Mouse (Mus musculus): ENCODE measurements at regions not wholly inside any gene's neighbourhood (a gene's known extent, or its start where the extent isn't known, plus 50 kb on each side); places are given as distances from the start of the nearest gene placed in this dataset.
"Not testable (repeated sequence)": the region's sequence is repeated elsewhere in the genome, so short reads cannot be mapped to it uniquely, and the experiment has no call there.

DNA sequence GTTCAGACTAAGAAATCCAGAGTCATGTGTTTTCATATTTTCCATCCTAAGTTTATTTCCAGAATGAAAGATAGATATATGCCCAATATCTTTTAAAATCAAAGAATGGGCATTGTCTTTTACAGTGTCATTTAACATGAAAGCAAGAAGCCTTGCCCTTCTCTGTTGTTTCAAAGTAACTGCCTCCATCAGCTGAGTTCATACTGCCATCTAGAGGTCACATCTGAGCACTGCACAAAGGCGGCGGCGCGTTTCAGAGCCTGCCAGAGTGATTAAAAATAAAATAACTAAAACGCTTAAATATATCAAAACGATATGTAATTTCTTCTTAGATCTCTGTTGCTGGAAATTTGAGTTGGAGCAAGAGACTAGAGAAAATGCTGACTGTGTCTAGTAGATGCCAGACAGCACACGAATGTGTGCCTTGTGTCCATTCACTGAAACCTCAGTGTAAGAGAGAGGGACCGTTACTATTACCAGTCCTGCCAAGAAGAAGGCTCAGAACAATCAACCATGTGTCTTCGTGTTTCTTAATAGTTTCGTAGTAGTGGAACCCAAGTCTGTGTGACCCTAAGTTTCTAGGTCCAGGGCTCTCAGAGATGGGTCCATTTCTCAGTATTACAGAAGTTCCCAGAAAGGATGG, 123.0 kb upstream of the Daam1 start:
- peak; percentile 77 for DNase-seq (ENCODE audit: low read depth, low spot score)

DNA sequence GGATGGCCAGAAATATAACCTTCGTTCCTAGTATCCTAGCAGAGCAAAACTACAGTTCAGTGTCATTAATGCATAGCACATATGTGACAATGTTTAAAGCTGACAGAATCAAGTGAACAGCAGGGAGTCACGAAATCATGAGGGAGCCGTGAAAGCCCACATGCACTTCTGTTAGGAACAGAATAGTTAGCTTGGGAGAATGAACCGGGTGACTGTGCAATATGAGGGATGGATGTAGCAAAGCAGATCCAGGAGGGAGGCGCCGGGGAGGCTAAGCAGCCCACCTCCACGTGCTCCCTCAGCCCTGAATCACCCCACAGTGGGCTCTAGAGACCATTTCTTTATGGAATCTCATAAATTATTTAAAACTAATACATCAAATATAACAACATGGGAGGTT, 116.3 kb upstream of the Daam1 start:
- DNase-seq (ENCODE audit: low read depth, low spot score) = no peak

DNA sequence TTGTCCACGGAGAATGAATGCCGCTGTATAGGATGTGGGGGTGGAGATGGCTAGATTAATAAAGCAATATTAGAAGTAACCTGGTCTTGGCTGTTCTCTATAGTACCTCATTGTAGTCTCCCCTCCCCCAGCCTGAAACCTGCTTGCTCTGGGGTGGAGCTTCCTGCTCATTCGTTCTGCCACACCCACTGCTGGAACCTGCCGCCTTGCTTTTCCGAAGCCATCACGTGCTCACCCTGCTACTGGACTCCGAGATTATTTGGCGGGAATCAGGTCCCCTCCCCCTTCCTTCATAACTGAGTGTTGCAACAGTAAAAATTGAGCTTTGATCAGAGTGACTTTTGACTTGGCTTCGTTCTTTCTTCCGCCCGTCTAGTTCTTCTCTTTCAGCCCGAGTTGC, 112.5 kb upstream of the Daam1 start:
- not testable (repeated sequence) for DNase-seq (ENCODE audit: low read depth, low spot score)

GRCm38 (mm10) chr12:71718911-71719310, 112.0 kb upstream of the Daam1 start:
- DNase-seq (ENCODE audit: low read depth, low spot score) = no peak

- no peak for DNase-seq (ENCODE audit: low read depth, low spot score)
These were observed 105.7 kb upstream of the Daam1 start for GRCm38 (mm10) chr12:71725140-71725539.

GRCm38 (mm10) chr12:71725713-71726336, 105.1 kb upstream of the Daam1 start:
- DNase-seq (ENCODE audit: low read depth, low spot score) = no peak

DNA sequence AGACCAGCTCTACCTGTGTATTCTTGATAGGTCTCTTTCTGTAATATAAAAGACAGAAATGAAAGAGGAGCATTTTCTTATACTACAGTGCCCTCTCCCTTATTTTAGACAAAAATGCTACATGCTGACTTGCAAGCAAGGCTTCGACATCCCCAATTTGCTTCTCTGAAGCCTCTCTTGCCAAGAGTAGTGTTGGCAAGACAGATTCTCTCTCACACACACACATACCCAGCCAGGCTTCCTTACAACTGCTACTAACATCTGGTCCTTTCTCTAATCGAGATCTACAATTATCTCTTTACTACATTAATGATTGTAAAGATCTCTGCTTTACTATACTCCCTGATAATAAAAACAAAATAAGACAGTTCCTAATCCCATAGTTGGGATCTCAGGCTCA, 87.5 kb upstream of the Daam1 start:
- no peak for DNase-seq (ENCODE audit: low read depth, low spot score)

DNA sequence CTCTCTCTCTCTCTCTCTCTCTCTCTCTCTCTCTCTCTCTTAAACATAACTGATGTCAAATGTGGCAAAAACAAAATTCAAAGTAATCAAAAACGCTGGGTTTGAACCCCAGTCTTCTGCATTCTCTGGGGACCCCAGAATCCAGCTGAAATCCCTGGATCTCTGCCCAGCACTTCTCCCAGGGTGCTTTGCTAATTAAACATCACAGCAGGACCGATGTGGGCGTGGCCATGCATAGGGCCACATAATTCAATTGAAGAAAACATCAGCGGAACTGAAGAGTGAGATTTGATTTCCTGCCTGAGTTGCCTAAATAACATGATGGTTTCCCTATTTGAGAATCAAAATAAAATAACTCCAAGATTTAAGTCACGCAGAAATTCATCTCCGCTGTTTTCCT, 84.9 kb upstream of the Daam1 start:
- no peak for DNase-seq (ENCODE audit: low read depth, low spot score)

DNA sequence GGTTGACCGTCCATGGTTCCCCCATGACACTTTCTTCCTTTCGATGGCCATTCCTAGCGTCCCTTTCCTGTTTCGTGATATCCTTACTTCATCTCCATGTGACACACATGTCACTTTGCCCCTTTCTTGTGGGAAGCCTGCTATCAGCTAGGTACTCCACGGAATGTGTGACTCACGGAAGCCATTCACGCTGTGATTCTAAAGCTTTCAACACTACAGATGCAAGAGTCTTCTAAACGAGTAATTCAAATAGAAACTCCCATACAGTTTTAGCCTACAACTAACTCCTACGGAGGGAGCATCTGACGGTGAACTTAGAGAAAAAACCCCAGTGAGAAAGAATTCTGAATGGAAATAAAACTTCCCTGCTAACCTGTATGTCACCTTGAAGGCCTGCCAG, 83.5 kb upstream of the Daam1 start:
- peak; percentile 37 for DNase-seq (ENCODE audit: low read depth, low spot score)

GRCm38 (mm10) chr12:71747831-71748368, 83.0 kb upstream of the Daam1 start:
- DNase-seq (ENCODE audit: low read depth, low spot score) = peak; percentile 86

DNA sequence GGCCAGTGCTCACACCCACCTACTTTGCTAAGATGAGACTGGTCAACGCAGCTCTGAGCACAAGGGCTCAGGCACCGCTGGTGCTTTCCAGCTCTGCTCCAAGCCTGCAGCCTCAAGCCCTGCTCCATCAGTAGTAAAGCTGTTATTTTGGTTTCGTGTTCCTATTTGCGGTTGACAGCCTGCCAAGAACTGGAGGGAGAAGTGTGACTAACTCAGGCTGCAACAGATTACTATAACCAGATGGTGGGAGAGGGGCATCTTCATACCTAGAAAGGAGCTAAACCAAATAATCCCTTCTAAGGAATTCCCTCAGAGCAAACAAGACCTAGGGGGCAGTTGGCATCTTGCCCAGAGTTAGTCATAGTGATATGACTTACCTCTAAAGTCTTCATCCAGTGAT, 82.1 kb upstream of the Daam1 start:
- peak; percentile 98 for DNase-seq (ENCODE audit: low read depth, low spot score)

DNA sequence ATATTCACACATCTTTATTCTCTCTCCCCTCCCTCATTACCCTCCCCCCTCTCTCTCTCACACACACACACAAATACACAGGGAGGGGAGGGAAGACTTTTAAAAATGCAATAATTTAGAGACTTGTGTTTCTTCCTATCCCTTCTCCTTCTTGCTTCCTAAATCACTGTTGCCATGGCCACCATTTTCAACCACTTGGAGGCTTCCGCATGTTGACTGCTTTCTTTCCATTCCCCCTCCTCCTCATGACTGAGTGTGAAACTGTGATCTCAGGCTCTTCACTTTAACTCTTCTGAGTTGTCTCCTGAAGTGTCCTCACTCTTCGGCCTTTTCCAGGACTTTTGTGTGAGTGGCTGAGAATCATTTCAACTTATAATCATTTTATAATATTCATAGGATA, 81.2 kb upstream of the Daam1 start:
- no peak for DNase-seq (ENCODE audit: low read depth, low spot score)

GRCm38 (mm10) chr12:71752741-71753260, 78.1 kb upstream of the Daam1 start:
- no peak for DNase-seq (ENCODE audit: low read depth, low spot score)

GRCm38 (mm10) chr12:71753276-71753675, 77.6 kb upstream of the Daam1 start:
- no peak for DNase-seq (ENCODE audit: low read depth, low spot score)

DNA sequence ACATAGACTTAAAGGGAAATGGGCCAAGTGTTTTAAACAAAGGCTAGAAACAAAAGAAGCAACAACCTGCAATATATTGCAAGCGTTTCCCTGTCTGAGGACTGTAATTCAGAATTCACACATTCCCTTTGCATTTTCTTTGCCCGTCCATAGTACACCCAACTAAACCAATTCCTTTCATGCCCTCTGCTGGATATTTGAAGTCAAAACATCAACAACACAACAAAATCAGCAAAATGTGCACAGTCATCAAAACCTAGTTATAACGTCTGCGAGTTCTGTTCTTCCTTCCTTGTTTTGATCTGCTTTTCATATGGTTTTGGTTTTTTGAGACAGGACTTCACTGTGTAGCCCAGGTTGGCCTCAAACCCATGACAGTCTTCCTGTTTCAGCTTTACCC, 67.7 kb upstream of the Daam1 start:
- DNase-seq (ENCODE audit: low read depth, low spot score) = peak; percentile 55

- no peak for DNase-seq (ENCODE audit: low read depth, low spot score)
These were observed 64.8 kb upstream of the Daam1 start for GRCm38 (mm10) chr12:71766086-71766485.

DNA sequence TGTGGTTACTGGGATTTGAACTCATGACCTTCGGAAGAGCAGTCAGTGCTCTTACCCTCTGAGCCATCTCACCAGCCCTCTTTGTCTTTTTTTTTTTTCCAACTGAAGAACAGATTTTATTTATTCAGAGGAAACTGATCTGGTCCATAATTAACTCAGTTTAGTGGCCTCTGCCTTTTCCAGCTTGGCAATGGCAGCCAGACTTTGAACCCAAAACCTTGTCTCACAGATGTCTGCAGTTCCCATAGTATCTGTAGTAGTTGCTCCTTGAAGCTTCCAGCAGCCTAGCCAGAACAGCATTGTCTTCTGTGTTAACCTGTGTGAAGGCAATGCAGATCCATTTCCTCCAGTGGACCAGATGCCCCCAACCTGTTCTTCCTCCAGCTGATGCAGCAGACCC, 64.2 kb upstream of the Daam1 start:
- DNase-seq (ENCODE audit: low read depth, low spot score) = no peak

GRCm38 (mm10) chr12:71767896-71768295, 63.0 kb upstream of the Daam1 start:
- DNase-seq (ENCODE audit: low read depth, low spot score) = peak; percentile 70

DNA sequence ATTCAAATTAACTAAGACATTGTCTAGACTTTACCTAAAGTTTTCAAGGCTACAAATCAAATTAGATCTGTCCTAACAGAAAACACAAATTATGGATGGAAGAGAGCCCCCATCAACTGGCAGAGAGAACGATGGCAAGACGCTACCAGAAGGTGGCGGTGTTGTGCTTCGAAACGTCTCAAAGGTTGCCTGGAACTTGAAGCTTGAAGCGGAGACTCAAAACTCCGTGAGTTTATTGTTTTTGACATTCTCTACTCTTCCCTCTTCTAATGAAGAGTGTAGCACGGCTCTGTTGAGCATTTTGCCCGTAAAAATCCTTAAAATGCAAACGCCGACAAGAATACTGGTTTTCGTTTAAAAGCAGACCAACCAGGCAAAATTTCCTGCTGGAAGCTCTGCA, 62.4 kb upstream of the Daam1 start:
- peak; percentile 86 for DNase-seq (ENCODE audit: low read depth, low spot score)

DNA sequence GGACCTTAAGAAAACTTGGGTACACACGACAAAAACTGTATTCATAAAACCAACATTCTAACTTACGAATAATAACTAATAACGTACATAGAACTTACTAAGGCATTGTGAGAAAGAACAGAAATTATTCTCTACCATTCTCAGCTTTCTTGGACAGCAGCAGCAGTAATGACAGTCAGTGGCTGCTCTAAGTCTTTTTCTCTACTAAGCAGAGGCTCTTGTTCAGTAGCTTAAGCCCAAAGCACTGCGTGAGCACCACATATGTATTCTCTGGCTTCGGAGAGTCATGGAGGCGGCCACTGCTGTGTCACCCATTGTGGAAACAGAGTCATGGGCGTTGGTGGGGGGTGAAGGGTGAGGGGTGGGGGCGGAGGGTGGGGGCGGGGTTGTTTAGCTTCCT, 62.0 kb upstream of the Daam1 start:
- no peak for DNase-seq (ENCODE audit: low read depth, low spot score)

GRCm38 (mm10) chr12:71769302-71769701, 61.6 kb upstream of the Daam1 start:
- no peak for DNase-seq (ENCODE audit: low read depth, low spot score)

DNA sequence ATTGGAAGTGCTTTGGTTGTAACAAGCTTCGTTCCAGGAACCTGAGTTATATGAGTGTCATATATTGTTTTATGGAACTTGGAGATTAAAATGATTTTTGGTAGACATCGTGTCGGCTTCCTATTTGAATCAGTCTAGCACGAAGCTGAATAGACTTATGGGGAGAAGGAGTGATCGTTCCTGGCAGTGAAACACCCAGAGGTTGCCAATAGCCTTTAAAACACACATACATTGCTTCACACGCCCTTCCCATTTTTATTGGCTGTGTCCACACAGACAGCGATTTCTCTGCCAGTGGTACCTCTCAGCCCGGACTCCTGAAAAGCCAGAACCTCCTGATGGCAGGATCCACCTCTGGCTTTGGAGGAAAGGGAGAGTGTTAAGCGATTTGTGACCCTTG, 57.0 kb upstream of the Daam1 start:
- DNase-seq (ENCODE audit: low read depth, low spot score) = no peak

DNA sequence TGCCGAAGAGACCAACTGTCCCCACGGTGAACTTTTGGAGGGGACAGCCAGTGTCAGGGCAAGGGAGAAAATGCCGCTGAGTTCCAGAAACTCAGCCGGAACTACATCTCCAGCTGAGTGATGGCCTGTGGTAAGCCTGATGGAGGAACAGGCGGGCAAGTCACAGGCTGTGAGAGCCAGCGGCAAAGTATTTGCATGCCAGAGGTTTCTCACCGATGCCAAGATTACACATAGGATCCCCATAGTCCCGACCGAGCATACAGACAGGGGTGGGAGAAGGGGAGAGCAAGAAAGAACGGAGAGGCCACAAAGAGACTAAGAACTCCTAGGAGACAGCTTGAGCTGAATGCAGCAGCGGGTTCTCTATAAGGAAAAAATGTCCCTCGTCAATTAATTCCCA, 55.8 kb upstream of the Daam1 start:
- no peak for DNase-seq (ENCODE audit: low read depth, low spot score)

All from 3T3-L1 (cell line).